ENCODE assay signal across 33 mouse cellular contexts in genomic region chr11:30110634-30111033, GRCm38 (mm10).
DNase-seq lines count a peak whose midpoint lies in the region; ATAC-seq lines count a peak whose summit lies in the region.
"Had no signal": no experiment of that assay in that cellular context is flagged by ENCODE, and none has a peak within 500 bp of the region (broad histone marks: within the 10 kb centered on the region; RNA-seq: fewer than 3 reads in every experiment).

No protein-coding gene starts in this region.

- intact Hi-C loops in left cerebral cortex, postnatal 4 days (cut with DNase I) = no loop called here

- no peak for ATAC-seq in hindbrain, embryonic 11.5 days (ENCODE audit: low FRiP score)
- ATAC-seq: activated CD4-positive, CD25-positive, alpha-beta regulatory T cell, adult 4 months; forebrain, postnatal 0 days; lung, postnatal 0 days; midbrain, embryonic 16.5 days had no signal

- H3K27ac ChIP-seq in hindbrain, embryonic 11.5 days (ENCODE audit: low read depth, low read length) = no peak overlapping the region
- H3K27ac ChIP-seq: embryonic facial prominence, embryonic 10.5 days; embryonic facial prominence, embryonic 15.5 days; forebrain, embryonic 12.5 days; hindbrain, embryonic 13.5 days; kidney, embryonic 15.5 days; layer of hippocampus, adult 2 months; limb, embryonic 10.5 days; limb, embryonic 15.5 days; liver, embryonic 13.5 days; macrophage; neural tube, embryonic 12.5 days had no signal

- H3K4me1 ChIP-seq in hindbrain, embryonic 11.5 days (replicated peaks; ENCODE audit: control insufficient read depth, insufficient read depth, low read length) = no peaks in the 10 kb centered on the region
- H3K4me1 ChIP-seq: embryonic facial prominence, embryonic 10.5 days; embryonic facial prominence, embryonic 15.5 days; forebrain, embryonic 12.5 days; hindbrain, embryonic 13.5 days; kidney, embryonic 15.5 days; limb, embryonic 10.5 days; limb, embryonic 15.5 days; liver, embryonic 13.5 days; neural tube, embryonic 12.5 days had no signal

- H3K36me3 ChIP-seq in hindbrain, embryonic 11.5 days (ENCODE audit: control insufficient read depth, insufficient read depth, low read length) = no peaks in the 10 kb centered on the region

- H3K4me3 ChIP-seq in hindbrain, embryonic 11.5 days (ENCODE audit: low read depth, low read length) = no peak overlapping the region
- H3K4me3 ChIP-seq: embryonic facial prominence, embryonic 10.5 days; embryonic facial prominence, embryonic 15.5 days; forebrain, embryonic 12.5 days; hindbrain, embryonic 13.5 days; kidney, embryonic 15.5 days; layer of hippocampus, adult 2 months; limb, embryonic 10.5 days; limb, embryonic 15.5 days; liver, embryonic 13.5 days; myocyte; neural tube, embryonic 12.5 days had no signal

- H3K27me3 ChIP-seq in hindbrain, embryonic 11.5 days (ENCODE audit: control insufficient read depth, insufficient read depth, low read length) = no peaks in the 10 kb centered on the region
- H3K27me3 ChIP-seq: CH12.LX; embryonic facial prominence, embryonic 15.5 days; forebrain, embryonic 12.5 days; hindbrain, embryonic 13.5 days; kidney, embryonic 15.5 days; limb, embryonic 15.5 days; liver, embryonic 13.5 days; neural tube, embryonic 12.5 days had no signal

- 94% methylated on average over 7 of the region's 7 CpGs for WGBS in hindbrain, embryonic 11.5 days

- H3K4me2 ChIP-seq in hindbrain, embryonic 11.5 days (replicated peaks; ENCODE audit: low read depth, low read length) = no peak overlapping the region
- H3K4me2 ChIP-seq: embryonic facial prominence, embryonic 15.5 days; forebrain, embryonic 12.5 days; hindbrain, embryonic 13.5 days; kidney, embryonic 15.5 days; limb, embryonic 15.5 days; liver, embryonic 13.5 days; neural tube, embryonic 12.5 days had no signal

- no peaks in the 10 kb centered on the region for H3K9me3 ChIP-seq in hindbrain, embryonic 11.5 days (ENCODE audit: control insufficient read depth, low read length)
- H3K9me3 ChIP-seq: embryonic facial prominence, embryonic 10.5 days; embryonic facial prominence, embryonic 15.5 days; forebrain, embryonic 12.5 days; hindbrain, embryonic 13.5 days; kidney, embryonic 15.5 days; limb, embryonic 10.5 days; limb, embryonic 15.5 days; liver, embryonic 13.5 days; neural tube, embryonic 12.5 days had no signal

- no peak overlapping the region for H3K9ac ChIP-seq in hindbrain, embryonic 11.5 days (ENCODE audit: low read depth, low read length)
- H3K9ac ChIP-seq: embryonic facial prominence, embryonic 15.5 days; forebrain, embryonic 12.5 days; forebrain, postnatal 0 days; hindbrain, embryonic 13.5 days; kidney, embryonic 15.5 days; limb, embryonic 15.5 days; liver, embryonic 13.5 days; neural tube, embryonic 12.5 days had no signal

- DNase-seq in adrenal gland, adult 2 months = peak; percentile 15
- DNase-seq in adrenal gland, postnatal 25 days = no peak
- peak; percentile 15 for DNase-seq in left cerebral cortex, postnatal 4 days
- no peak for DNase-seq in left cerebral cortex, adult 9 months (ENCODE audit: low spot score in 2 of 2)
- DNase-seq in cerebellum, adult 9-10 months = peak; percentile 21
- peak; percentile 20 to 22 for DNase-seq in cerebellum, postnatal 36 days
- DNase-seq in hindbrain, embryonic 11.5 days (ENCODE audit: low spot score) = no peak
- no peak for DNase-seq in adrenal gland, adult 8-10 months
- DNase-seq: adrenal gland, postnatal 10 days; forebrain, postnatal 0 days; gastrocnemius, postnatal 10 days; kidney, adult 18-20 months; kidney, postnatal 25 days; liver, embryonic 13.5 days; lung, adult 18-20 months; right cerebral cortex, adult 18-20 months; spleen, adult 18-20 months; thymus, postnatal 14 days had no signal

Comparison
In these comparisons a context has a peak if more than half of its experiments do, and no peak if none do; other contexts are left out.
1. DNase-seq: peak in adrenal gland, adult 2 months (single experiment), left cerebral cortex, postnatal 4 days (single experiment), cerebellum, adult 9-10 months (single experiment) and cerebellum, postnatal 36 days (2 of 2); none in adrenal gland, postnatal 25 days (single experiment), left cerebral cortex, adult 9 months (0 of 2), hindbrain, embryonic 11.5 days (single experiment) and adrenal gland, adult 8-10 months (single experiment).